Mouse (Mus musculus) midbrain, postnatal 0 days (tissue): ENCODE results near the gene Ipcef1. TPM values are rescaled to one million over a fixed set of nuclear protein-coding genes. Genes with fewer than 3 reads are reported as not detected.

ENCODE experiments used
- ATAC-seq: fragments of 200-750 bp; cut with Nextera tagmentation; 2 replicates; pipeline ENCODE4 v1.8.0; 2017; ENCODE audit warnings: moderate number of reproducible peaks, mild to moderate bottlenecking, moderate TSS enrichment, moderate library complexity; ENCODE audit not compliant: low FRiP score
- DNase-seq: peaks from one replicate; pipeline ENCODE4 v3.0.0-alpha.2; 2015; ENCODE audit warnings: low spot score
- H3K27ac ChIP-seq: fragments of 300-500 bp; sonication (generic); 2 replicates; pipeline ENCODE4 v1.5.1; 2014; ENCODE audit warnings: low read depth, mild to moderate bottlenecking, low read length, mixed read lengths
- H3K27me3 ChIP-seq: fragments of 300-500 bp; sonication (generic); 2 replicates; pipeline ENCODE4 v1.6.1; 2014; ENCODE audit warnings: low read length, control low read depth, mixed read lengths; ENCODE audit not compliant: insufficient read depth
- H3K36me3 ChIP-seq: fragments of 300-500 bp; sonication (generic); 2 replicates; pipeline ENCODE4 v1.6.1; 2014; ENCODE audit warnings: low read length, control low read depth, mixed read lengths; ENCODE audit not compliant: insufficient read depth
- H3K4me1 ChIP-seq: fragments of 300-500 bp; sonication (generic); 2 replicates; pipeline ENCODE4 v1.6.1; 2014; ENCODE audit warnings: mild to moderate bottlenecking, control low read depth, antibody characterized with exemption, low read length, mixed read lengths; ENCODE audit not compliant: insufficient read depth
- H3K4me2 ChIP-seq: fragments of 300-500 bp; sonication (generic); 2 replicates; pipeline ENCODE4 v1.6.1; 2014; ENCODE audit warnings: low read depth, mild to moderate bottlenecking, low read length, mixed read lengths; ENCODE audit not compliant: poor library complexity, severe bottlenecking
- H3K4me3 ChIP-seq: fragments of 300-500 bp; sonication (generic); 2 replicates; pipeline ENCODE4 v1.5.1; 2014; ENCODE audit warnings: low read depth, mild to moderate bottlenecking, low read length, moderate library complexity
- H3K9ac ChIP-seq: fragments of 300-500 bp; sonication (generic); replicated peaks from 2 replicates; pipeline ENCODE4 v1.6.1; 2014; ENCODE audit warnings: mild to moderate bottlenecking, low read length, moderate library complexity, mixed read lengths; ENCODE audit not compliant: poor library complexity, severe bottlenecking
- H3K9me3 ChIP-seq: fragments of 300-500 bp; sonication (generic); 2 replicates; pipeline ENCODE4 v1.6.1; 2016; ENCODE audit warnings: low read length, control low read depth
- CTCF ChIP-seq: IDR thresholded peaks from 2 replicates; pipeline ENCODE4 v1.5.1; 2016; ENCODE audit warnings: antibody characterized with exemption, mild to moderate bottlenecking
- WGBS: fragments of 180-500 bp; shearing (Covaris S2); extraction: QIAGEN DNeasy Blood & Tissue Kit; methylation state at CpG from one replicate; pipeline ENCODE4 v1.1.7; 2014; 5-methylcytosine and 5-hydroxymethylcytosine counted together
- polyA plus RNA-seq: library from polyadenylated mRNA; unstranded; fragments of >200 nt; fragmentation: Nextera tagmentation; extraction: Ambion mirVana; gene quantifications from 2 replicates; pipeline ENCODE4 v1.2.1, GENCODE M21; 2015
- total RNA-seq: library from RNA; depleted of rRNA; stranded (reverse); fragments of >200 nt; gene quantifications from 2 replicates; pipeline ENCODE4 v1.2.3, GENCODE M21; 2014

The Ipcef1 gene
- total and polyA plus RNA-seq, 2 experiments from 2014 or later = 1.8 to 6.1 TPM

DNA sequence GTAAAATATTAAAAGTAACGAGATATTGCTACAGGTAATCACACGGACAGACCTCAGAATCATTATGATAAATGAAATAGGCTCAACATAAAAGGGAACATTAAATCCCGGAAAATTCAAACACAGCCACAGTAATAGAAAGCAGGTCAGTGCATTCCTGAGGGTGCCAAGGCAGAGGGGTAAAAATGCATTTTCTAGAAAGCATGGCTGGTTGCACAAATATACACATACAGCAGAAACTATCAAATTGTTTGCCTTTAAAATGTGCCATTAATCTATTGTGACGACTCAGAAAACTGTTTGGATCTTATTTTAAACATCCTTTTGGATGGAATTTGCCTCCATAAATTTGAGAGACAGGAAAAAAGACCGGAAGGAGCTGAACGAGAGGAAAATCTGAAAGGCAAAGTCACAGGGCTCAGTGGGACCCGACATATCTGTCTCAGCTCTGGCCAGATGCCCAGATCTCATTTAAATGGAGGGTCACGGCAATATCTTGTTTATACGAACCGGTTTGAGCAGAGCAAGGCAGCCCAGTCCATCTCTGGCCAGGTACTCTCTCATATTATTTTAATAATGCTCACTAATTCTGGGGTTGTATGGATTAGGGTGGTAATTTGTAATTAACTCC lies 4.9 kb downstream of the Ipcef1 start:
- 45% methylated on average over 10 of the region's 10 CpGs for WGBS
- H3K4me3 ChIP-seq = no peak overlapping the region
- no peak for ATAC-seq
- peak; percentile 54 for DNase-seq
- H3K4me1 ChIP-seq = 0 out of 2 replicates have a peak, but pooled peaks cover 2% of the 10 kb centered on the region
- no peak for TF ChIP-seq CTCF
- H3K9me3 ChIP-seq = no peaks in the 10 kb centered on the region
- H3K4me2 ChIP-seq = no peak overlapping the region
- no peak overlapping the region for H3K9ac ChIP-seq
- no peaks in the 10 kb centered on the region for H3K27me3 ChIP-seq
- no peak overlapping the region for H3K27ac ChIP-seq
- no peaks in the 10 kb centered on the region for H3K36me3 ChIP-seq

DNA sequence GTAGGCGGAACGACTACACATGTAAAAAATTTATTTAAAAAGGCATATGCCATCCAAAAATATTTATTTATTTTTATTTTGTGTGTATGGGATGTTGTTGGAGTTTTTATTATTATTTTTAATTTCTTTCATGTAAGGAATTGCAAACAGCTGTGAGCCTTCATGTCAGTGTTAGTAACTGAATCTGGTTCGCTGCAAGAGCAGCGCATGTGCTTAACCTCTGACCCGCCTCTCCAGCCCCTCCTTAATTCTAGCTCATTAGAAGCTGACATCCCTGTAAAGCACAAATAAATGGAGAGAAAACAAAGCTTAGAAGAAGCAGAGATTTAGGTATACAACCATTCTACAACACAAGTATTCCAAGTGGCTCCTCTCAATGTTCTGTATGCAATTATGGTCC lies 8.4 kb downstream of the Ipcef1 start:
- TF ChIP-seq CTCF = no peak
- ATAC-seq = no peak
- WGBS = 81% methylated on average over 5 of the region's 5 CpGs

DNA sequence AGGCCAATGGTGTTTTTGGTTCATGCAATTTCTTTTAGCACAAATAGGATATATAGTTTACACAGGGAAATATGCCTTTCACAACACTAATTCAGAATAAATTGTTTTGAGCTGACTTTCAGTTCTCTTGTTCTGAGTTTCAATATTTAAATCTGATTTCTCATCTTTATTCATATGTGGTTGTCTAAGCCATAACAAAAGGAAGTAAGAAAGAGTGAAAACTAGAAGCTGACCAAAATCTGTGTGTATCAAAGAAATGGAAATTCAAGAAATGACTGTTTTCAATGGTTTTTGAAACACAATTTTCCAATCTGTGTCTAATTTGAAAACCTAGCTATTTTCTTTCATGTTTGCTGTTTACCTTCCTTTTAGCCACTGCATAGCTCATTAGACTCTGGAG lies 11.2 kb downstream of the Ipcef1 start:
- Histone ChIP-seq H3K4me3 (no peak overlapping the region), H3K4me2 (no peak overlapping the region), H3K27ac (no peak overlapping the region), H3K9me3 (no peaks in the 10 kb centered on the region), H3K4me1 (no peaks in the 10 kb centered on the region), H3K27me3 (no peaks in the 10 kb centered on the region), H3K36me3 (no peaks in the 10 kb centered on the region), H3K9ac (no peak overlapping the region)
- ATAC-seq (no peak), DNase-seq (no peak)
- TF ChIP-seq CTCF = no peak

More for the DNA sequence above, 8.4 kb downstream of the Ipcef1 start:
- Histone ChIP-seq H3K4me3 (no peak overlapping the region), H3K36me3 (no peaks in the 10 kb centered on the region), H3K9ac (no peak overlapping the region), H3K4me1 (no peaks in the 10 kb centered on the region), H3K27me3 (no peaks in the 10 kb centered on the region), H3K4me2 (no peak overlapping the region), H3K27ac (no peak overlapping the region), H3K9me3 (no peaks in the 10 kb centered on the region)
- DNase-seq = no peak

DNA sequence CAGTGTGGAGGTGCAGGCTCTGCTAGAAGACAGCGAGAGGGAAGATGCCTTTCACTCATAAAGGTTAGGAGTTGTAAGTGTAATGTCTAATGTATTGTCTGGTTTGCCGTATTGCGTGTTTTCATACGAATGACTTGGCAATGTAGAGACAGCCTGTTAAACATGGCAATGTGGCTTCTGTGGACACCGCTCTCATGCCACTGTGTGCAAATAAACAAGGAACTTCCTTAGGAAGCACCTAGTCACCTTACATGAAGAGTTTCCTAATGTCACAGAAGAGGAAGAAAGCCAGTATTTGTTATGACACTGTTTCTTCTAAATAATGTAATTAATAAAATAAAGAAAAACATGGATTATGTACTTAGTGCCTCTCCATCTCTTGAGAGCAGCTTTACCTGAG lies 15.1 kb downstream of the Ipcef1 start:
- Histone ChIP-seq H3K9ac (no peak overlapping the region), H3K27ac (no peak overlapping the region), H3K27me3 (no peaks in the 10 kb centered on the region), H3K4me1 (no peaks in the 10 kb centered on the region), H3K9me3 (no peaks in the 10 kb centered on the region), H3K4me2 (no peak overlapping the region), H3K36me3 (no peaks in the 10 kb centered on the region), H3K4me3 (no peak overlapping the region)
- 94% methylated on average over 5 of the region's 5 CpGs for WGBS
- DNase-seq = no peak
- no peak for TF ChIP-seq CTCF
- ATAC-seq = no peak

DNA sequence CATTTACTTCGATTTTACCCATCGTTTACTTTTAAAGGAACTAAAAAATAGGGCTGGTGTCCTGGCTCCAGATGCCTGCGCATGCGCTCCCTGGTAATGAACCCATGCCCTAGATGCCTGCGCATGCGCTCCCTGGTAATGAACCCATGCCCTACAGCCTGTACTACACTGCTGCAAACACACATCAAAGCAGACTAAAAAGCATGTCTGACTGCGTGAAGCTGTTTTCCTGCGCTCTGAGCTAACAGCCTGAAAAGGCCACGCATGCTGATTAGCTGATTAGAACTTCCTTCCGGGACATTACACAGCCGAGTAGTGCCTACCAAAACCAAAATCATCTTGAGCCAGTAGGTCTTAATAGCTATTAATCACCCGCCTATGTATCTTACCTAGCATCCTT lies 16.7 kb downstream of the Ipcef1 start:
- Histone ChIP-seq H3K27ac (no peak overlapping the region), H3K4me3 (no peak overlapping the region), H3K27me3 (no peaks in the 10 kb centered on the region), H3K9ac (no peak overlapping the region), H3K9me3 (no peaks in the 10 kb centered on the region), H3K4me1 (no peaks in the 10 kb centered on the region), H3K36me3 (no peaks in the 10 kb centered on the region), H3K4me2 (no peak overlapping the region)
- DNase-seq = peak; percentile 12
- TF ChIP-seq CTCF = no peak
- ATAC-seq = 0 out of 2 replicates have a peak, but pooled peaks have one; percentile 61
- 63% methylated on average over 12 of the region's 12 CpGs for WGBS

DNA sequence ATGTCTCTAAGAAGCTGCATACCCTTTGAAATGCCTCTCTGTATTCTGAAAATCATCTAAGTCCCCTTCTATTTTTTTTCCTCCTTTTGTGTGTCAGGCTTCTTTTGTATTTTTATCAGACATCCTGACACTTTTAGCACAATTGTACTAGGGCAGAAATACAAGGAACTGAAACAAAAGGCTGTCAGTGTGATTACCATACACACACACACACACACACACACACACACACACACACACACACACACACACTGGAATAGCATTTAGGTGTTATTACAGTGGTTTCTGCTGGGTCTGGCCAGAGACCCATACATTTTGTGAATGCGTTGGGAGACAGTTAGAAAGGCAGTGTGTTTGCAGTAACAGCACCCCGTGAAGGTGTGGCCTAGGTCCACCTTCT lies 18.8 kb downstream of the Ipcef1 start:
- no peak for TF ChIP-seq CTCF
- Histone ChIP-seq H3K36me3 (no peaks in the 10 kb centered on the region), H3K27ac (no peak overlapping the region), H3K4me1 (no peaks in the 10 kb centered on the region), H3K4me3 (no peak overlapping the region), H3K9me3 (no peaks in the 10 kb centered on the region), H3K4me2 (no peak overlapping the region), H3K27me3 (no peaks in the 10 kb centered on the region), H3K9ac (no peak overlapping the region)
- no peak for ATAC-seq
- DNase-seq = no peak
- WGBS = 94% methylated on average over 2 of the region's 2 CpGs
